Mouse (Mus musculus) T-helper 17 cell (primary cell): ENCODE data around the gene Bloc1s5.
"Not testable (repeated sequence)": the region's sequence is repeated elsewhere in the genome, so short reads cannot be mapped to it uniquely, and the experiment has no call there.

Experiments used
- in situ Hi-C, 2 experiments: fragments of 300-600 bp; cut with MboI, MseI; formaldehyde crosslinking; loops; 1 replicate in 1 of 2; 2 replicates in 1 of 2; pipeline ENCODE4 v1.15.1; 2025; ENCODE audit warnings: high pct_unique_total_duplicates in 2 of 2

Bloc1s5 gene

GRCm38 (mm10) chr13:38623296-38623695 is 11.6 kb downstream of the Bloc1s5 start:
- in situ Hi-C loops = no loop called here

- in situ Hi-C loops = not testable (repeated sequence)
Observed at GRCm38 (mm10) chr13:38618001-38618630, 16.8 kb downstream of the Bloc1s5 start.

DNA sequence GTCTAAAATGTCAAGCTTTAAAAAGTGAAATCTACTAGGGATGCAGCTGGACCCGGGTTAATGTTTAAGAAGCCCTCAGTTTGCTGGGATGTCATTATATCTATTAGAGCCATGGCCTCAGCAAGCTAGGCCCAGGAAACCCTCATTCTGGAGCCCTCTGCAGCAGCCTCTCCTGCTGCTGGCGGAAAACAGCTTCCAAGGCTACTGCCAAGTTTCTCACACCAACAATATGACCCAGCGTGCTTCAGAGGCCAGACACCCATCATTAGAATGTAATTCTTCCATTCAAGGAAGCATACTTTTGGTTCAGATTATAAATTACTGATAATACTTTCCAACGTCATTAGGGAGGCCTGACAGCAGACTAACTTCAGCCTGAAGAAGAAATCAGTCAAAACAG is 18.0 kb downstream of the Bloc1s5 start:
- in situ Hi-C loops = no loop called here

GRCm38 (mm10) chr13:38615656-38616055 is 19.3 kb downstream of the Bloc1s5 start:
- in situ Hi-C loops = no loop called here

- in situ Hi-C loops = no loop called here
Observed at GRCm38 (mm10) chr13:38614298-38614697, 20.6 kb downstream of the Bloc1s5 start.

DNA sequence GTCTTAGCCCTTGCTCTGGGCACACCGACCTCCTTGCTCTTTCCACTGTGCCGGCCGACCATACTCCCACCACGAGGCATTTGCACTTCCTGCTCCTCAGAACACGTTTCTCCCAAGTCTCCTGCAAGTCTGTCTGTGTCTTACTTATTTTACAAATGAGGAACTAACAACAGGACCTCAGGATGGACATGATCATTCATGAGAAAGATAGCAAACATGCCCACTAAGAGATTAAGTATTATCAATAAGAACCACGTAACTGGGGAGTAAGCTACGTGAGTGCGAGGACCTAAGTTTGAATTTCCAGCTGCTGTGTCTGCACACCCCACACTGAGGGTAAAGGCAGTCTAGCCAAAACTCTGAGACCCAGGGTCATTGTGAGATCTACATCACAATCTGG is 21.3 kb downstream of the Bloc1s5 start:
- in situ Hi-C loops = no loop called here

DNA sequence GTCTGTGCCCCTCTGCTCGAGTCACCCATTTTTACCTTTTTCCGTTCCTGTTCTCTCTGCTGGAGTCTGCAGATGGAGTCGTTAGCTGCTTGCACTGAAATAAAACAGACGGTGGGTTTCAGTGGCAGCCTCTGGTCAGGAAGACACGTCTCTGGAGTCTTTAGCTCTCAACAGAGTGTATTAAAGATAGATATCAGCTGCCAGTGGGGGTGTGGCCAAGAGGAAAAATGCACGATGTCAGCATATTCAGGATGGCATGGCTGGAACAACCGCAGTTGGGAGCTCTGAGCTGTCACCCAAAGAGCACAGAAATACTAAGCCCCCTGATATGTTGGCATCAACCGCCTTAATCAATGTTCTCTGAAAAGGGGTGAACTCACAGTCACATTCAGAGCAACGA is 22.3 kb downstream of the Bloc1s5 start:
- in situ Hi-C loops = no loop called here

GRCm38 (mm10) chr13:38612179-38612578 is 22.7 kb downstream of the Bloc1s5 start:
- in situ Hi-C loops = no loop called here

GRCm38 (mm10) chr13:38610336-38610735 is 24.6 kb downstream of the Bloc1s5 start:
- in situ Hi-C loops = no loop called here

- in situ Hi-C loops = no loop called here
Observed at GRCm38 (mm10) chr13:38607130-38607529, 27.8 kb downstream of the Bloc1s5 start.

DNA sequence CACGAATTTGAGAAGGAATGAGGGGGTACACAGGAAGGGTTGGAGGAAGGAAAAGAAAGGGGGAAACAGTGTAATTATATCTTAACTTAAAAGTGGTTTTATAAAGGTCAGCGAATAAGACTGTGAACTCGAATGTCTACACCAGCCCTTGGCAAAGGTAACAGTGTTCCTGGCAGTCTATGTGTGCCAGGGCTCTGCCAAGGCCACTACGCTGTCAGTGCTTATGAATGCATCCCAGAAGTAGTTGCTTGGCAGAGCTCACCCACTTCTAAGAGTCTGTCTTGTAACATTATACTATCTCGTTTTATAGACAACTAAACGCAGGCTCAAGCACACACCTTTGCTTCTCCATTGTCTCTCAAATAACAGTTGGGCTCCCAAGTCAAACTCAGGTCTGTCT is 29.6 kb downstream of the Bloc1s5 start:
- in situ Hi-C loops = no loop called here

GRCm38 (mm10) chr13:38602966-38603365 is 31.9 kb downstream of the Bloc1s5 start:
- in situ Hi-C loops = no loop called here

GRCm38 (mm10) chr13:38602243-38602832 is 32.6 kb downstream of the Bloc1s5 start:
- in situ Hi-C loops = no loop called here

DNA sequence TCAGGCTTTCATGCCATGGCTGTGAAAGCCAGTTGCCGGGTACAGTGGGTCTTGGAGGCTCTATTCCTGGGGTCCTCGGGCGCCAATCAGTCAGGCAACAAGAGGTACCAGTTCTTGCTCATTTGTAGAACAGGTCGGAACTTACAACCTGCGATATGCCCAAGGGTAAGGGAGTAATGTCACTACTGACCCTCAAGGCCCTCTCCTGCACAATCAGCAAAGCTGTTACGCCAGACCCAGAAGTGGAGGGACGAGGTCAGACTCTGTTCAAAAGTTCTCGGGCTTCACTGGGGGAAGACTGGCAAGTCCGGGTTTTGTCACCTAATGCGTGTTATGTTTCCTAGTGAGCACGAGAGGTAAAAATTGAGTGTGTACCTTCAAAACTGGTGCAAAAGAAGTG is 34.1 kb downstream of the Bloc1s5 start:
- in situ Hi-C loops = no loop called here

GRCm38 (mm10) chr13:38597076-38597475 is 37.8 kb downstream of the Bloc1s5 start:
- in situ Hi-C loops = no loop called here

DNA sequence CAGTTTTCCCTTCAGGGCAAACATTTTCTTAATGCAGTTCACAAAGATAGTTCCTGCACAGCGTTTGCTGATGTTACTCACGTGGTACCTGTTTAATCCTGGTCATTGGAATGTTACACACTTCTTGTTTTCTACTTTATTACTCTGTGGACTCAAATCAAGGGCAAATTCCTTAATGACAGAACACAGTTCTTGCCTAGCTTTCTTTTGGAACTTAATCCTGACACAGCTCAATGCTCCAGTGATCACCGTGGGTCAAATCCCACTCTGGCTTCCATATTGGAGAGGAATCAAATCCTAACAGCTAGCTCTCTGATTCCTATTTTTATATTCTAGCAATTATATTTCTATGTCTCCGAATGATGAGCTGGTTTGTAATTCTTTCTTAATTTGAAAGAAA is 38.4 kb downstream of the Bloc1s5 start:
- in situ Hi-C loops = no loop called here

- in situ Hi-C loops = no loop called here
Observed at GRCm38 (mm10) chr13:38593114-38593513, 41.8 kb downstream of the Bloc1s5 start.

DNA sequence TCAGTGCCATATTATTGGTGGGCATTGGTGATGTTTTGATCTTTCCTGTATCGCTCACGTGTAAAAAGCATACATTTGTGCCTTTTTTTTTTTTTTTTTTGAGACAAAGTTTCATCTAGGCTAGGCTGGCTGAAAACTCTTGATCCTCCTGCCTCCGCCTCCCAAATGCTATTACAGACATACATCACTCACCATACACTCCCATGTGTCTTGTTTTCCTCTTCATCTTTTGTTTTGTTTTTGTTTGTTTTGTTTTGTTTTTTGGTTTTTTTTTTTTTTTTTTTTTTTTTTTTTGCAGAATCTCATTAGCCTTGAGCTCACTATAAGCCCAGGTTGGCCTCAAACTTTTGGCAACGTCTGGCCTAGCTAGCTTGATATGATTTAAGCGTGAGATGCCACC is 47.6 kb downstream of the Bloc1s5 start:
- in situ Hi-C loops = loop anchor here in 1 of 2 experiments (10.0 kb wide), 1 partner anchor 523 kb away; no protein-coding TSS in a partner anchor

GRCm38 (mm10) chr13:38586451-38586850 is 48.5 kb downstream of the Bloc1s5 start:
- in situ Hi-C loops = loop anchor here in 1 of 2 experiments (10.0 kb wide), 1 partner anchor 522 kb away; no protein-coding TSS in a partner anchor

GRCm38 (mm10) chr13:38582768-38583167 is 52.1 kb downstream of the Bloc1s5 start:
- in situ Hi-C loops = loop anchor here in 1 of 2 experiments (5.0 to 10.0 kb wide), 2 partner anchors 235 to 518 kb away; partner anchors contain the start of gene Bmp6

DNA sequence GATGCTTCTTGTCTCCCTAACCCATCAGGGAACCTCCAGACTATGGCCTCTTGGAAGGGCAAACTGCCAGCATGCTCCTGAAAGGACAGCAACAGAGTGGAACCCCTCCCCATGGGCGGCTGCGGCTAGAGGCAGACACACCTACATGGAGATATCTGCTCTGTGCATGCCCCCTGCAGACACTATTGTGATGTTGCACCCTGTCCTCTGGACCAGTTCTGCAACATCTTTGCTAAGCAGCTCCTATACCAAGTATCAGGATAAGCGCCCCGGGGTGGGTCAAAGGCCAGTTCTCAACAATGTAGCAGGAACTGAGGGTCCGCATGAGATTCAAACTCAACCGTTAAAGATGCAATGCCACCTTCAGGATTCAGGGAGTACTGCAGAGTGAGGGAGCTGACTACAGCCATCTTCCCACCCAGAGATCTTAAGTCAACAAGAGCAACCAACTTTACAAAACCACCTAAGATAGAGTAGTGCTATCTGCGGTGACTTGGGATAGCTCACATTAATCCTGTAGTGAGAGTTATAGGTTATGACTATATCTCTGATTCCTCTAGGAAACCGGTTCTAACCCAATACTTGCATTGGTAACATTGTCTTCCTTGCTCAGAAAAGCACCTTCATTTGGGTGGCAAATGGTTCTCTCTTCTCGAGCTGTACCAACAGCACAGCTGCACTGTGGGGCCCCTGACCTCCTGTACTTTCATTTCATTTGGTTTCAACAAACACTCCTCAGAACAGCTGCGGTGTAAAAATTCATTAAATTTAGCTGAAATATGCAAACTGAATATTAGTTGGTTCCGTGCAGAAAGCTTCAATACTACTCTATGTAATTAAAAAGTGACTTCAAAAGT is 54.1 kb downstream of the Bloc1s5 start:
- in situ Hi-C loops = loop anchor here in 1 of 2 experiments (5.0 to 10.0 kb wide), 2 partner anchors 234 to 516 kb away; partner anchors contain the start of gene Bmp6

DNA sequence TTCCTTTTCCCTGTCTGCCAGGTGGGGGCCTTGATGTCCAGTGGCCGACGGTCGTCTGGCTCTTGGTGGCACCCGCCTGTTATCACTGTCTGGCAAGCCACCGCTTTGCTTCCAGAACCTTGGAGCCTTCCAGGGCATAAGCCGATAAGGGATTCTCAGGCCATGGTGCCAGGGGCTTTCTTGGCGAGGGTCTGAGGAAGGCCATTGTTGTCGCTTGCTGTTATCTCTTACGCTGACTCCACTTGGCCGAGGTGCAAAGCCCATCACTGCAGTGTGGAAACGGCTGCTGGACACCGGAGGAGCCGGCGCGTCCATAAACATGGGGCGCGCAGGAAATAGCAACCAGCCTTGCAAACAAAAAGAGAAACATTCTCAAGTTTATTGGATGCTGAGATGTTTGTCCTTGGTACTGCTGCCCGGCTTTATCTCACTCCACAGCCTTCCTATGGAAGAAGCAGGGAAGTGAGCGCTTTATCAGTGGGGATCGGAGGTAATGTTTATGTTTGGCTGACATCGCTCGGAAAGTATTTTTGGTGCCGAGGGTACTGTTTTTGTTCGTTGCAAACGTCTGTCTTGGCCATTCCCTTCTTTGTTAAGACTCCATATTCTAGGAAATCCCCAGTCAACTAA is 54.8 kb downstream of the Bloc1s5 start:
- in situ Hi-C loops = loop anchor here in 1 of 2 experiments (5.0 to 10.0 kb wide), 2 partner anchors 233 to 515 kb away; partner anchors contain the start of gene Bmp6
